Mouse (Mus musculus) heart, embryonic 16.5 days (tissue): ENCODE data around the gene AI481877. TPM values are rescaled to one million over a fixed set of nuclear protein-coding genes. Genes with fewer than 3 reads are reported as not detected.

Experiments
- ATAC-seq: fragments of 200-750 bp; cut with Nextera tagmentation; replicated peaks from 2 replicates; pipeline ENCODE4 v1.8.0; 2017; ENCODE audit warnings: moderate number of reproducible peaks; ENCODE audit not compliant: insufficient read depth, low FRiP score; ENCODE audit errors: extremely low read depth
- H3K27ac ChIP-seq: fragments of 300-500 bp; sonication (generic); 2 replicates; pipeline ENCODE4 v1.5.1; 2014; ENCODE audit warnings: mild to moderate bottlenecking, low read length, control low read depth, moderate library complexity
- H3K27me3 ChIP-seq: fragments of 300-500 bp; sonication (generic); 2 replicates; pipeline ENCODE4 v1.6.1; 2014; ENCODE audit warnings: low read length, mixed read lengths; ENCODE audit not compliant: control insufficient read depth, insufficient read depth
- H3K36me3 ChIP-seq: fragments of 300-500 bp; sonication (generic); 2 replicates; pipeline ENCODE4 v1.6.1; 2014; ENCODE audit not compliant: control insufficient read depth, insufficient read depth
- H3K4me1 ChIP-seq: fragments of 300-500 bp; sonication (generic); 2 replicates; pipeline ENCODE4 v1.6.1; 2014; ENCODE audit warnings: low read length, mixed read lengths; ENCODE audit not compliant: control insufficient read depth, insufficient read depth
- H3K4me2 ChIP-seq: fragments of 300-500 bp; sonication (generic); 2 replicates; pipeline ENCODE4 v1.6.1; 2014; ENCODE audit warnings: low read depth, mild to moderate bottlenecking, control low read depth, low read length
- H3K4me3 ChIP-seq: fragments of 300-500 bp; sonication (generic); 2 replicates; pipeline ENCODE4 v1.5.1; 2014; ENCODE audit warnings: mild to moderate bottlenecking, control low read depth, low read length
- H3K9ac ChIP-seq: fragments of 300-500 bp; sonication (generic); 2 replicates; pipeline ENCODE4 v1.6.1; 2014; ENCODE audit warnings: low read length, control low read depth
- H3K9me3 ChIP-seq: fragments of 300-500 bp; sonication (generic); replicated peaks from 2 replicates; pipeline ENCODE4 v1.6.1; 2016; ENCODE audit warnings: low read length; ENCODE audit not compliant: control insufficient read depth
- WGBS: fragments of 180-500 bp; shearing (Covaris S2); extraction: QIAGEN DNeasy Blood & Tissue Kit; methylation state at CpG from one replicate; pipeline ENCODE4 v1.1.7; 2014; 5-methylcytosine and 5-hydroxymethylcytosine counted together
- polyA plus RNA-seq: library from polyadenylated mRNA; unstranded; fragments of >200 nt; fragmentation: Nextera tagmentation; extraction: Ambion mirVana; gene quantifications from 2 replicates; pipeline ENCODE4 v1.2.1, GENCODE M21; 2015

The AI481877 gene
- polyA plus RNA-seq, 1 experiment from 2014 or later = not detected

- Histone ChIP-seq H3K4me3 (no peak overlapping the region), H3K27me3 (no peaks in the 10 kb centered on the region), H3K4me1 (no peaks in the 10 kb centered on the region), H3K9ac (no peak overlapping the region), H3K36me3 (no peaks in the 10 kb centered on the region), H3K9me3 (no peaks in the 10 kb centered on the region), H3K4me2 (no peak overlapping the region), H3K27ac (no peak overlapping the region)
- no peak for ATAC-seq
- WGBS = 89% methylated on average over 2 of the region's 2 CpGs
Measured at GRCm38 (mm10) chr4:59104166-59104565, 34.6 kb downstream of the AI481877 start.

- Histone ChIP-seq H3K4me2 (no peak overlapping the region), H3K36me3 (no peaks in the 10 kb centered on the region), H3K9me3 (no peaks in the 10 kb centered on the region), H3K27ac (no peak overlapping the region), H3K9ac (no peak overlapping the region), H3K4me3 (no peak overlapping the region), H3K27me3 (no peaks in the 10 kb centered on the region), H3K4me1 (no peaks in the 10 kb centered on the region)
- ATAC-seq = no peak
Measured at GRCm38 (mm10) chr4:59096393-59096792, 42.4 kb downstream of the AI481877 start.

- H3K27me3 ChIP-seq = no peaks in the 10 kb centered on the region
- no peak overlapping the region for H3K9ac ChIP-seq
- 11% methylated on average over 1 of the region's 1 CpGs for WGBS
- H3K27ac ChIP-seq = no peak overlapping the region
- H3K4me3 ChIP-seq = no peak overlapping the region
- H3K9me3 ChIP-seq = no peaks in the 10 kb centered on the region
- ATAC-seq = no peak
- H3K4me1 ChIP-seq = no peaks in the 10 kb centered on the region
- H3K36me3 ChIP-seq = no peaks in the 10 kb centered on the region
- no peak overlapping the region for H3K4me2 ChIP-seq
Measured at GRCm38 (mm10) chr4:59089391-59089790, 49.4 kb downstream of the AI481877 start.

GRCm38 (mm10) chr4:59083430-59083829 lies 55.4 kb downstream of the AI481877 start:
- Histone ChIP-seq H3K4me2 (no peak overlapping the region), H3K4me1 (no peaks in the 10 kb centered on the region), H3K27me3 (0 out of 2 replicates have a peak, but pooled peaks cover 2% of the 10 kb centered on the region), H3K9me3 (no peaks in the 10 kb centered on the region), H3K9ac (no peak overlapping the region), H3K27ac (no peak overlapping the region), H3K36me3 (no peaks in the 10 kb centered on the region), H3K4me3 (no peak overlapping the region)
- WGBS = 76% methylated on average over 2 of the region's 2 CpGs
- ATAC-seq = no peak

GRCm38 (mm10) chr4:59069276-59069675 lies 69.5 kb downstream of the AI481877 start:
- ATAC-seq = no peak
- Histone ChIP-seq H3K27ac (no peak overlapping the region), H3K4me1 (no peaks in the 10 kb centered on the region), H3K4me3 (no peak overlapping the region), H3K9ac (no peak overlapping the region), H3K36me3 (no peaks in the 10 kb centered on the region), H3K4me2 (no peak overlapping the region), H3K9me3 (no peaks in the 10 kb centered on the region), H3K27me3 (no peaks in the 10 kb centered on the region)
- WGBS = 44% methylated on average over 3 of the region's 3 CpGs

GRCm38 (mm10) chr4:59062526-59062925 lies 76.3 kb downstream of the AI481877 start:
- Histone ChIP-seq H3K9me3 (no peaks in the 10 kb centered on the region), H3K27ac (no peak overlapping the region), H3K4me1 (no peaks in the 10 kb centered on the region), H3K4me3 (no peak overlapping the region), H3K36me3 (no peaks in the 10 kb centered on the region), H3K9ac (no peak overlapping the region), H3K27me3 (no peaks in the 10 kb centered on the region), H3K4me2 (no peak overlapping the region)
- ATAC-seq = no peak
- 77% methylated on average over 12 of the region's 12 CpGs for WGBS

GRCm38 (mm10) chr4:59057929-59058328 lies 80.9 kb downstream of the AI481877 start:
- H3K4me2 ChIP-seq = no peak overlapping the region
- WGBS = 80% methylated on average over 3 of the region's 3 CpGs
- H3K9me3 ChIP-seq = no peaks in the 10 kb centered on the region
- H3K36me3 ChIP-seq = no peaks in the 10 kb centered on the region
- H3K27ac ChIP-seq = no peak overlapping the region
- no peaks in the 10 kb centered on the region for H3K27me3 ChIP-seq
- H3K9ac ChIP-seq = no peak overlapping the region
- ATAC-seq = no peak
- no peak overlapping the region for H3K4me3 ChIP-seq
- H3K4me1 ChIP-seq = 0 out of 2 replicates have a peak, but pooled peaks cover 2% of the 10 kb centered on the region

- no peak for ATAC-seq
- no peak overlapping the region for H3K4me2 ChIP-seq
- H3K27me3 ChIP-seq = no peaks in the 10 kb centered on the region
- 84% methylated on average over 1 of the region's 1 CpGs for WGBS
- H3K9me3 ChIP-seq = no peaks in the 10 kb centered on the region; the same call in 1 of the 2 replicates
- no peak overlapping the region for H3K4me3 ChIP-seq
- H3K9ac ChIP-seq = no peak overlapping the region
- H3K4me1 ChIP-seq = 0 out of 2 replicates have a peak, but pooled peaks cover 2% of the 10 kb centered on the region
- no peaks in the 10 kb centered on the region for H3K36me3 ChIP-seq
- H3K27ac ChIP-seq = no peak overlapping the region
Measured at GRCm38 (mm10) chr4:59051081-59051480, 87.7 kb downstream of the AI481877 start.

- ATAC-seq = no peak
- WGBS = 47% methylated on average over 3 of the region's 3 CpGs
- H3K36me3 ChIP-seq = no peaks in the 10 kb centered on the region
- H3K27me3 ChIP-seq = no peaks in the 10 kb centered on the region
- H3K4me1 ChIP-seq = no peaks in the 10 kb centered on the region
- H3K27ac ChIP-seq = no peak overlapping the region
- no peak overlapping the region for H3K4me3 ChIP-seq
- H3K9me3 ChIP-seq = no peaks in the 10 kb centered on the region; the same call in 1 of the 2 replicates
- no peak overlapping the region for H3K4me2 ChIP-seq
- no peak overlapping the region for H3K9ac ChIP-seq
Measured at GRCm38 (mm10) chr4:59047222-59047621, 91.6 kb downstream of the AI481877 start.

- Histone ChIP-seq H3K9me3 (no peaks in the 10 kb centered on the region), H3K36me3 (no peaks in the 10 kb centered on the region), H3K27ac (no peak overlapping the region), H3K4me2 (no peak overlapping the region), H3K9ac (no peak overlapping the region), H3K27me3 (no peaks in the 10 kb centered on the region), H3K4me3 (no peak overlapping the region), H3K4me1 (no peaks in the 10 kb centered on the region)
- ATAC-seq = no peak
- WGBS = 75% methylated on average over 6 of the region's 6 CpGs
Measured at GRCm38 (mm10) chr4:59043891-59044290, 94.9 kb downstream of the AI481877 start.
